Mouse (Mus musculus) intestine, embryonic 16.5 days (tissue): ENCODE results near the gene Eprs. TPM values are rescaled to one million over a fixed set of nuclear protein-coding genes. Genes with fewer than 3 reads are reported as not detected.

Experiments used
- ATAC-seq: fragments of 200-750 bp; cut with Nextera tagmentation; 2 replicates; pipeline ENCODE4 v1.8.0; 2017; ENCODE audit warnings: moderate TSS enrichment, moderate library complexity
- H3K27ac ChIP-seq: fragments of 300-500 bp; sonication (generic); 2 replicates; pipeline ENCODE4 v1.5.1; 2014; ENCODE audit warnings: mild to moderate bottlenecking, low read length
- H3K27me3 ChIP-seq: fragments of 300-500 bp; sonication (generic); replicated peaks from 2 replicates; pipeline ENCODE4 v1.6.1; 2014; ENCODE audit warnings: low read length, control low read depth, mixed read lengths; ENCODE audit not compliant: control insufficient read depth, insufficient read depth
- H3K36me3 ChIP-seq: fragments of 300-500 bp; sonication (generic); 2 replicates; pipeline ENCODE4 v1.6.1; 2014; ENCODE audit warnings: low read length, control low read depth; ENCODE audit not compliant: control insufficient read depth, insufficient read depth
- H3K4me1 ChIP-seq: fragments of 300-500 bp; sonication (generic); 2 replicates; pipeline ENCODE4 v1.6.1; 2014; ENCODE audit warnings: low read length, control low read depth, mixed read lengths; ENCODE audit not compliant: control insufficient read depth, insufficient read depth
- H3K4me2 ChIP-seq: fragments of 300-500 bp; sonication (generic); 2 replicates; pipeline ENCODE4 v1.6.1; 2014; ENCODE audit warnings: low read depth, low read length, control low read depth
- H3K4me3 ChIP-seq: fragments of 300-500 bp; sonication (generic); 2 replicates; pipeline ENCODE4 v1.5.1; 2014; ENCODE audit warnings: mild to moderate bottlenecking, low read length
- H3K9ac ChIP-seq: fragments of 300-500 bp; sonication (generic); 2 replicates; pipeline ENCODE4 v1.6.1; 2014; ENCODE audit warnings: low read depth, low read length
- H3K9me3 ChIP-seq: fragments of 300-500 bp; sonication (generic); 2 replicates; pipeline ENCODE4 v1.6.1; 2016; ENCODE audit warnings: low read length, control low read depth; ENCODE audit not compliant: control insufficient read depth
- WGBS: fragments of 180-500 bp; shearing (Covaris S2); extraction: QIAGEN DNeasy Blood & Tissue Kit; methylation state at CpG from one replicate; pipeline ENCODE4 v1.1.7; 2014; 5-methylcytosine and 5-hydroxymethylcytosine counted together
- polyA plus RNA-seq: library from polyadenylated mRNA; unstranded; fragments of >200 nt; fragmentation: Nextera tagmentation; extraction: Ambion mirVana; gene quantifications from 2 replicates; pipeline ENCODE4 v1.2.1, GENCODE M21; 2015

The Eprs gene
- polyA plus RNA-seq, 1 experiment from 2014 or later, result 132 TPM

GRCm38 (mm10) chr1:185452461-185452860, 89.6 kb downstream of the Eprs start:
- no peak overlapping the region for H3K9ac ChIP-seq
- no peaks in the 10 kb centered on the region for H3K9me3 ChIP-seq
- WGBS, result 84% methylated on average over 6 of the region's 6 CpGs
- no peak overlapping the region for H3K4me2 ChIP-seq
- H3K4me3 ChIP-seq, result no peak overlapping the region
- H3K27me3 ChIP-seq, result peaks cover 20% of the 10 kb centered on the region
- ATAC-seq, result no peak
- peaks cover 15% of the 10 kb centered on the region for H3K4me1 ChIP-seq
- H3K36me3 ChIP-seq, result no peaks in the 10 kb centered on the region
- no peak overlapping the region for H3K27ac ChIP-seq

GRCm38 (mm10) chr1:185454144-185454543, 91.3 kb downstream of the Eprs start:
- peak overlapping the region; percentile 95 for H3K4me2 ChIP-seq
- 47% methylated on average over 4 of the region's 4 CpGs for WGBS
- H3K9ac ChIP-seq, result peak overlapping the region; percentile 63; the same call in 1 of the 2 replicates
- ATAC-seq, result peak; percentile 9
- H3K27ac ChIP-seq, result no peak overlapping the region; the same call in 1 of the 2 replicates
- H3K27me3 ChIP-seq, result peaks cover 20% of the 10 kb centered on the region
- H3K4me3 ChIP-seq, result peak overlapping the region; percentile 51; the same call in 1 of the 2 replicates
- no peaks in the 10 kb centered on the region for H3K36me3 ChIP-seq
- no peaks in the 10 kb centered on the region for H3K9me3 ChIP-seq
- H3K4me1 ChIP-seq, result peaks cover 15% of the 10 kb centered on the region

GRCm38 (mm10) chr1:185454575-185454954, 91.7 kb downstream of the Eprs start, which contains the start of gene Slc30a10:
Gene Slc30a10, plus strand, starts transcription at chr1:185454848.
- peak within 1 kb of the TSS; percentile 63 for H3K9ac ChIP-seq
- H3K36me3 ChIP-seq, result no peaks in the 10 kb centered on the region
- peak within 1 kb of the TSS; percentile 57 for H3K27ac ChIP-seq
- peak; percentile 94 for ATAC-seq
- peaks cover 20% of the 10 kb centered on the region for H3K27me3 ChIP-seq
- no peaks in the 10 kb centered on the region for H3K9me3 ChIP-seq
- peaks cover 15% of the 10 kb centered on the region for H3K4me1 ChIP-seq
- under 1% methylated on average over 18 of the region's 18 CpGs for WGBS
- H3K4me3 ChIP-seq, result peak within 1 kb of the TSS; percentile 51
- peak within 1 kb of the TSS; percentile 95 for H3K4me2 ChIP-seq

GRCm38 (mm10) chr1:185454955-185455701, 92.3 kb downstream of the Eprs start:
- peak overlapping the region; percentile 57 for H3K27ac ChIP-seq
- peak overlapping the region; percentile 95 for H3K4me2 ChIP-seq
- peak overlapping the region; percentile 51 for H3K4me3 ChIP-seq
- ATAC-seq, result peak; percentile 4; the same call in 1 of the 2 replicates
- under 1% methylated on average over 70 of the region's 71 CpGs for WGBS
- peaks cover 15% of the 10 kb centered on the region for H3K4me1 ChIP-seq
- H3K9ac ChIP-seq, result peak overlapping the region; percentile 63
- peaks cover 20% of the 10 kb centered on the region for H3K27me3 ChIP-seq
- no peaks in the 10 kb centered on the region for H3K36me3 ChIP-seq
- no peaks in the 10 kb centered on the region for H3K9me3 ChIP-seq

GRCm38 (mm10) chr1:185456327-185456726, 93.5 kb downstream of the Eprs start:
- no peak for ATAC-seq
- no peak overlapping the region for H3K27ac ChIP-seq
- no peak overlapping the region for H3K9ac ChIP-seq
- H3K9me3 ChIP-seq, result no peaks in the 10 kb centered on the region
- H3K27me3 ChIP-seq, result peaks cover 20% of the 10 kb centered on the region
- H3K4me3 ChIP-seq, result peak overlapping the region; percentile 51; the same call in 1 of the 2 replicates
- WGBS, result 81% methylated on average over 9 of the region's 9 CpGs
- peaks cover 15% of the 10 kb centered on the region for H3K4me1 ChIP-seq
- no peaks in the 10 kb centered on the region for H3K36me3 ChIP-seq
- no peak overlapping the region for H3K4me2 ChIP-seq

GRCm38 (mm10) chr1:185460096-185460495, 97.3 kb downstream of the Eprs start:
- no peak overlapping the region for H3K4me3 ChIP-seq
- no peak for ATAC-seq
- H3K27me3 ChIP-seq, result peaks cover 7% of the 10 kb centered on the region
- no peak overlapping the region for H3K4me2 ChIP-seq
- H3K9me3 ChIP-seq, result no peaks in the 10 kb centered on the region
- H3K9ac ChIP-seq, result 0 out of 2 replicates have a peak overlapping the region, but pooled peaks have one; percentile 8
- no peaks in the 10 kb centered on the region for H3K36me3 ChIP-seq
- H3K4me1 ChIP-seq, result peaks cover 4% of the 10 kb centered on the region
- no peak overlapping the region for H3K27ac ChIP-seq
- 78% methylated on average over 5 of the region's 5 CpGs for WGBS

GRCm38 (mm10) chr1:185462889-185463288, 100.0 kb downstream of the Eprs start:
- H3K4me2 ChIP-seq, result no peak overlapping the region
- H3K4me3 ChIP-seq, result no peak overlapping the region
- no peak for ATAC-seq
- no peaks in the 10 kb centered on the region for H3K36me3 ChIP-seq
- no peak overlapping the region for H3K9ac ChIP-seq
- no peaks in the 10 kb centered on the region for H3K4me1 ChIP-seq
- H3K9me3 ChIP-seq, result no peaks in the 10 kb centered on the region
- H3K27ac ChIP-seq, result no peak overlapping the region
- WGBS, result 69% methylated on average over 5 of the region's 5 CpGs
- H3K27me3 ChIP-seq, result no peaks in the 10 kb centered on the region

GRCm38 (mm10) chr1:185469551-185470021, 106.7 kb downstream of the Eprs start:
- H3K36me3 ChIP-seq, result no peaks in the 10 kb centered on the region
- H3K4me1 ChIP-seq, result no peaks in the 10 kb centered on the region
- 65% methylated on average over 8 of the region's 8 CpGs for WGBS
- H3K27me3 ChIP-seq, result no peaks in the 10 kb centered on the region
- ATAC-seq, result peak; percentile 87
- H3K4me2 ChIP-seq, result no peak overlapping the region
- no peaks in the 10 kb centered on the region for H3K9me3 ChIP-seq
- H3K27ac ChIP-seq, result peak overlapping the region; percentile 20; the same call in 1 of the 2 replicates
- H3K4me3 ChIP-seq, result no peak overlapping the region
- H3K9ac ChIP-seq, result no peak overlapping the region

- Histone ChIP-seq H3K9ac (no peak overlapping the region), H3K36me3 (no peaks in the 10 kb centered on the region), H3K4me3 (no peak overlapping the region), H3K4me1 (no peaks in the 10 kb centered on the region), H3K27me3 (no peaks in the 10 kb centered on the region), H3K4me2 (no peak overlapping the region), H3K27ac (no peak overlapping the region), H3K9me3 (no peaks in the 10 kb centered on the region)
- peak; percentile 71 for ATAC-seq
- 61% methylated on average over 8 of the region's 8 CpGs for WGBS
These were observed 109.3 kb downstream of the Eprs start for GRCm38 (mm10) chr1:185472025-185472720.
